Mouse (Mus musculus): ENCODE measurements at regions not wholly inside any gene's neighbourhood (a gene's known extent, or its start where the extent isn't known, plus 50 kb on each side); places are given as distances from the start of the nearest gene placed in this dataset.

DNA sequence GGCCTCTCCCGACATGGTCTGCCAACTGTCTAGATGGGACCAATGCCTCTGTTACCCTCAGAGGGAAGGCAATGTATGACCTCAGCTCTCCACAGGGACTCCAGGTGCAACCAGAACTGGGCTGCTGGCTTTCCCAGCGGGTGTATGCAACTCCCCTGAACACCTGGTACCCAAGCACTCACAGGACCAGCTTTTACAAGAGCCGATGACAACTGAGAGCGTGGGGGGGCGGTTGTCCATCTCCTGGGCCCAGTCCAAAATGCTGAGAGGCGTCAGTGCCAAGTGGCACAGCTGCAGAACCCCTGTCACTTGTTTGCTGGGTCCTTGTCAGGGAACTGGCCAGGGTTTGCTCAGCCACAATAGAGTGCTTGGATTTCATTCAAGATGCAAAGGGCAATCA is 700.1 kb upstream of the Fam160b2 start:
- DNase-seq (ENCODE audit: low read depth, low spot score) = no peak
- Histone ChIP-seq H3K27ac (ENCODE audit: insufficient read depth, low read depth, low read length, poor library complexity, severe bottlenecking) (no peak overlapping the region), H3K36me3 (ENCODE audit: control insufficient read depth, insufficient read depth, low read length, poor library complexity, severe bottlenecking) (no peaks in the 10 kb centered on the region), H3K4me3 (ENCODE audit: insufficient read depth in 1 of 2, low read depth in 1 of 2, low read length in 2 of 2, poor library complexity in 1 of 2, severe bottlenecking in 1 of 2) (no peak overlapping the region), H3K9ac (ENCODE audit: insufficient read depth, low read depth, low read length, poor library complexity, severe bottlenecking) (no peak overlapping the region), H3K4me1 (ENCODE audit: control insufficient read depth in 2 of 2, insufficient read depth in 2 of 2, low read length in 2 of 2, poor library complexity in 1 of 2) (no peaks in the 10 kb centered on the region), H3K9me3 (ENCODE audit: control insufficient read depth, insufficient read depth, low read depth, low read length) (no peaks in the 10 kb centered on the region)
- TF ChIP-seq ZC3H11A (IDR thresholded peaks at IDR 0.05; ENCODE audit: borderline replicate concordance, low read depth, low read length) (no peak), MAFK (IDR thresholded peaks at IDR 0.05; ENCODE audit: insufficient read depth, low read depth, low read length) (no peak), ZNF384 (IDR thresholded peaks at IDR 0.05; ENCODE audit: low read depth, low read length) (no peak), CHD2 (IDR thresholded peaks at IDR 0.05; ENCODE audit: low read depth, low read length) (no peak), HCFC1 (IDR thresholded peaks at IDR 0.05; ENCODE audit: borderline replicate concordance, insufficient read depth, low read length) (no peak)
- in situ Hi-C loops (cut with MboI; ENCODE audit: low sequenced_read_pairs in 2 of 2, unreplicated experiment in 2 of 2) = no loop called here

- DNase-seq (ENCODE audit: low read depth, low spot score) = no peak
- H3K4me3 ChIP-seq (ENCODE audit: insufficient read depth in 1 of 2, low read depth in 1 of 2, low read length in 2 of 2, poor library complexity in 1 of 2, severe bottlenecking in 1 of 2) = no peak overlapping the region
- TF ChIP-seq MAFK (IDR thresholded peaks at IDR 0.05; ENCODE audit: insufficient read depth, low read depth, low read length) = no peak
- TF ChIP-seq CHD2 (IDR thresholded peaks at IDR 0.05; ENCODE audit: low read depth, low read length) = no peak
- TF ChIP-seq HCFC1 (IDR thresholded peaks at IDR 0.05; ENCODE audit: borderline replicate concordance, insufficient read depth, low read length) = no peak
- TF ChIP-seq ZNF384 (IDR thresholded peaks at IDR 0.05; ENCODE audit: low read depth, low read length) = no peak
- TF ChIP-seq ZC3H11A (IDR thresholded peaks at IDR 0.05; ENCODE audit: borderline replicate concordance, low read depth, low read length) = no peak
- in situ Hi-C loops (cut with MboI; ENCODE audit: low sequenced_read_pairs in 2 of 2, unreplicated experiment in 2 of 2) = no loop called here
- no peaks in the 10 kb centered on the region for H3K36me3 ChIP-seq (ENCODE audit: control insufficient read depth, insufficient read depth, low read length, poor library complexity, severe bottlenecking)
- H3K27ac ChIP-seq (ENCODE audit: insufficient read depth, low read depth, low read length, poor library complexity, severe bottlenecking) = no peak overlapping the region
- H3K9me3 ChIP-seq (ENCODE audit: control insufficient read depth, insufficient read depth, low read depth, low read length) = no peaks in the 10 kb centered on the region
- H3K9ac ChIP-seq (ENCODE audit: insufficient read depth, low read depth, low read length, poor library complexity, severe bottlenecking) = no peak overlapping the region
- no peaks in the 10 kb centered on the region for H3K4me1 ChIP-seq (ENCODE audit: control insufficient read depth in 2 of 2, insufficient read depth in 2 of 2, low read length in 2 of 2, poor library complexity in 1 of 2)
Observed at GRCm38 (mm10) chr14:71281568-71281967, 681.9 kb upstream of the Fam160b2 start.

- DNase-seq (ENCODE audit: low read depth, low spot score) = no peak
- Histone ChIP-seq H3K9me3 (ENCODE audit: control insufficient read depth, insufficient read depth, low read depth, low read length) (no peaks in the 10 kb centered on the region), H3K4me1 (ENCODE audit: control insufficient read depth in 2 of 2, insufficient read depth in 2 of 2, low read length in 2 of 2, poor library complexity in 1 of 2) (no peaks in the 10 kb centered on the region), H3K36me3 (ENCODE audit: control insufficient read depth, insufficient read depth, low read length, poor library complexity, severe bottlenecking) (no peaks in the 10 kb centered on the region), H3K4me3 (ENCODE audit: insufficient read depth in 1 of 2, low read depth in 1 of 2, low read length in 2 of 2, poor library complexity in 1 of 2, severe bottlenecking in 1 of 2) (no peak overlapping the region), H3K9ac (ENCODE audit: insufficient read depth, low read depth, low read length, poor library complexity, severe bottlenecking) (no peak overlapping the region), H3K27ac (ENCODE audit: insufficient read depth, low read depth, low read length, poor library complexity, severe bottlenecking) (no peak overlapping the region)
- TF ChIP-seq HCFC1 (IDR thresholded peaks at IDR 0.05; ENCODE audit: borderline replicate concordance, insufficient read depth, low read length) (no peak), MAFK (IDR thresholded peaks at IDR 0.05; ENCODE audit: insufficient read depth, low read depth, low read length) (no peak), ZNF384 (IDR thresholded peaks at IDR 0.05; ENCODE audit: low read depth, low read length) (no peak), ZC3H11A (IDR thresholded peaks at IDR 0.05; ENCODE audit: borderline replicate concordance, low read depth, low read length) (no peak), CHD2 (IDR thresholded peaks at IDR 0.05; ENCODE audit: low read depth, low read length) (no peak)
- in situ Hi-C loops (cut with MboI; ENCODE audit: low sequenced_read_pairs in 2 of 2, unreplicated experiment in 2 of 2) = no loop called here
Observed at GRCm38 (mm10) chr14:71276309-71276791, 676.7 kb upstream of the Fam160b2 start.

DNA sequence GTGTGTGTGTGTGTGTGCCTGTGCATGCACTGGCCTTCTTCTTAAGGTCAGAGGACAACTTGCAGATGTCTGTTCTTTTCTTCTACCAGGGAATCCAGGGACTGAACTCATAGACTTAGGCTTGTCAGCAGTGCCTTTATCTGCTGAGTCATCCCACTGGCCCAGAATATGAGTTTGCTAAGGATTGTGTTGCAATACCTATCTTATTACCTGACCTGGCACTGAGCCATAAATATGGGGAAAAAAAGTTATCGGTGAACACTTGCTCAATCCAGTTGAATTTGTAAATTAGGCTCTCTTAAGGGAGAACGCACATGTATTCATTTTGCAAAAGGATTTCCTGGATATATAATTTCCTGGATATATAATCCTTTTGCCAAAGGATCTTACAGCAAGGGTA is 672.8 kb upstream of the Fam160b2 start:
- Histone ChIP-seq H3K4me3 (ENCODE audit: insufficient read depth in 1 of 2, low read depth in 1 of 2, low read length in 2 of 2, poor library complexity in 1 of 2, severe bottlenecking in 1 of 2) (no peak overlapping the region), H3K4me1 (ENCODE audit: control insufficient read depth in 2 of 2, insufficient read depth in 2 of 2, low read length in 2 of 2, poor library complexity in 1 of 2) (no peaks in the 10 kb centered on the region), H3K9me3 (ENCODE audit: control insufficient read depth, insufficient read depth, low read depth, low read length) (no peaks in the 10 kb centered on the region), H3K27ac (ENCODE audit: insufficient read depth, low read depth, low read length, poor library complexity, severe bottlenecking) (no peak overlapping the region), H3K9ac (ENCODE audit: insufficient read depth, low read depth, low read length, poor library complexity, severe bottlenecking) (no peak overlapping the region), H3K36me3 (ENCODE audit: control insufficient read depth, insufficient read depth, low read length, poor library complexity, severe bottlenecking) (no peaks in the 10 kb centered on the region)
- in situ Hi-C loops (cut with MboI; ENCODE audit: low sequenced_read_pairs in 2 of 2, unreplicated experiment in 2 of 2) = no loop called here
- no peak for DNase-seq (ENCODE audit: low read depth, low spot score)
- TF ChIP-seq HCFC1 (IDR thresholded peaks at IDR 0.05; ENCODE audit: borderline replicate concordance, insufficient read depth, low read length) (no peak), CHD2 (IDR thresholded peaks at IDR 0.05; ENCODE audit: low read depth, low read length) (no peak), MAFK (IDR thresholded peaks at IDR 0.05; ENCODE audit: insufficient read depth, low read depth, low read length) (no peak), ZNF384 (IDR thresholded peaks at IDR 0.05; ENCODE audit: low read depth, low read length) (no peak), ZC3H11A (IDR thresholded peaks at IDR 0.05; ENCODE audit: borderline replicate concordance, low read depth, low read length) (no peak)

- no peak overlapping the region for H3K27ac ChIP-seq (ENCODE audit: insufficient read depth, low read depth, low read length, poor library complexity, severe bottlenecking)
- TF ChIP-seq HCFC1 (IDR thresholded peaks at IDR 0.05; ENCODE audit: borderline replicate concordance, insufficient read depth, low read length) (no peak), MAFK (IDR thresholded peaks at IDR 0.05; ENCODE audit: insufficient read depth, low read depth, low read length) (no peak), ZC3H11A (IDR thresholded peaks at IDR 0.05; ENCODE audit: borderline replicate concordance, low read depth, low read length) (no peak), CHD2 (IDR thresholded peaks at IDR 0.05; ENCODE audit: low read depth, low read length) (no peak), ZNF384 (IDR thresholded peaks at IDR 0.05; ENCODE audit: low read depth, low read length) (no peak)
- in situ Hi-C loops (cut with MboI; ENCODE audit: low sequenced_read_pairs in 2 of 2, unreplicated experiment in 2 of 2) = no loop called here
Observed at GRCm38 (mm10) chr14:71257650-71258049, 658.0 kb upstream of the Fam160b2 start.

More at GRCm38 (mm10) chr14:71257650-71258049, 658.0 kb upstream of the Fam160b2 start:
- no peak for DNase-seq (ENCODE audit: low read depth, low spot score)
- Histone ChIP-seq H3K4me1 (ENCODE audit: control insufficient read depth in 2 of 2, insufficient read depth in 2 of 2, low read length in 2 of 2, poor library complexity in 1 of 2) (no peaks in the 10 kb centered on the region), H3K9me3 (ENCODE audit: control insufficient read depth, insufficient read depth, low read depth, low read length) (no peaks in the 10 kb centered on the region), H3K4me3 (ENCODE audit: insufficient read depth in 1 of 2, low read depth in 1 of 2, low read length in 2 of 2, poor library complexity in 1 of 2, severe bottlenecking in 1 of 2) (no peak overlapping the region), H3K9ac (ENCODE audit: insufficient read depth, low read depth, low read length, poor library complexity, severe bottlenecking) (no peak overlapping the region), H3K36me3 (ENCODE audit: control insufficient read depth, insufficient read depth, low read length, poor library complexity, severe bottlenecking) (no peaks in the 10 kb centered on the region)
